9 mouse cellular contexts compared by ENCODE assay signal in the genomic region with DNA sequence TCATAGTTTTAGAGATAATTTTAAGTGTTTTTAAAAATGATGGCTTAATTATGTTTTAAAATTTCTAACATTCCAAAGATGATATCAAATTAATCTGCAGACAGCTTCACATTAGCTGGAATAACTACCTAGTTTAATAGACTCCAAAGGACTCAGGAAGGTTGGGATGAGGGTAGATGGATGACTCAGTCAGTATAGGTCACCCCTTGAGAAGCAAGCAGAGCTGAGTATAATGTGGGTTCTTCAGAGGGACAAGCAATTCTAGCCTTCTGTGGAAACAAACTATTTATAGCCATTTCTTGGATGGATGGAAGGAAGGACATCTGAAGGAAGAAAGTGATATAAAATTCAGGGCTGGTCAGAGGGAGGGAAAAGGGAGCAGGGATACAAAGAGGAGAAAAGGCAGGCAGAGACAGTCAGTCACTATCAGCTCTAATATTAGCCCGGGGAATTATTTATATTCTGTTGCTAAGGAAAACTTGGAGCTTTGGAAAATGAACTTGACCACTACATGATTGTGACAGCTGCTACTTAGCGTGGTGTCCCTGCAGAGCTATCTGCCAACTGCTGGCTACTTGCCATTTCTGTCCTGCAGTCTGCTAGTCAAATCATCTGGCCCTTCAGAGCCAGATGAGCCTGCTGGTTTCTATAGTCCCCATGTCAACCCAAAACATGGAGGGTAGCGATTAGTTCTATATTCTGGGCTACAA.
DNase-seq lines count a peak whose midpoint lies in the region; ATAC-seq and TF ChIP-seq lines count a peak whose summit lies in the region.
"Had no signal": no experiment of that assay in that cellular context is flagged by ENCODE, and none has a peak within 500 bp of the region (broad histone marks: within the 10 kb centered on the region; RNA-seq: fewer than 3 reads in every experiment).

No protein-coding gene starts in this region.

- peak overlapping the region; percentile 57; the same call in 1 of the 2 replicates for H3K27ac ChIP-seq in lung, embryonic 16.5 days (ENCODE audit: low read length)
- no peak overlapping the region for H3K27ac ChIP-seq in intestine, postnatal 0 days (ENCODE audit: low read depth, low read length)
- H3K27ac ChIP-seq: neural tube, embryonic 12.5 days had no signal

- TF ChIP-seq CTCF in intestine, postnatal 0 days (IDR thresholded peaks at IDR 0.05; ENCODE audit: low read depth) = no peak

- DNase-seq in layer of hippocampus, adult 11-12 months (ENCODE audit: low spot score) = peak; percentile 30
- DNase-seq in layer of hippocampus, adult 18-20 months (ENCODE audit: low spot score in 2 of 2) = no peak
- DNase-seq in brain, adult 2 months (ENCODE audit: low read depth, low spot score) = peak; percentile 84
- DNase-seq in gastrocnemius, postnatal 4 days (ENCODE audit: low spot score in 2 of 2) = peak; percentile 52 to 83
- DNase-seq in spleen, adult 18-20 months = no peak
- no peak for DNase-seq in kidney, adult 8-10 months

- peak; percentile 91 for ATAC-seq in lung, embryonic 16.5 days (ENCODE audit: low read depth)
- ATAC-seq in intestine, postnatal 0 days = no peak

- H3K4me1 ChIP-seq in lung, embryonic 16.5 days (replicated peaks; ENCODE audit: control insufficient read depth, insufficient read depth, low read length) = no peaks in the 10 kb centered on the region; the same call in 1 of the 2 replicates
- H3K4me1 ChIP-seq in intestine, postnatal 0 days (replicated peaks; ENCODE audit: control insufficient read depth, insufficient read depth, low read length) = no peaks in the 10 kb centered on the region

- WGBS in lung, embryonic 16.5 days = 41% methylated on average over 3 of the region's 3 CpGs
- 73% methylated on average over 3 of the region's 3 CpGs for WGBS in intestine, postnatal 0 days

- no peak overlapping the region for H3K9ac ChIP-seq in lung, embryonic 16.5 days (ENCODE audit: low read length)
- H3K9ac ChIP-seq in intestine, postnatal 0 days (ENCODE audit: low read depth, low read length) = no peak overlapping the region
- H3K9ac ChIP-seq: neural tube, embryonic 12.5 days had no signal

- no peaks in the 10 kb centered on the region for H3K9me3 ChIP-seq in lung, embryonic 16.5 days (ENCODE audit: control insufficient read depth, low read length)
- H3K9me3 ChIP-seq in intestine, postnatal 0 days (ENCODE audit: control insufficient read depth) = no peaks in the 10 kb centered on the region
- H3K9me3 ChIP-seq: neural tube, embryonic 12.5 days had no signal

- H3K4me3 ChIP-seq in lung, embryonic 16.5 days (ENCODE audit: low read length) = no peak overlapping the region
- H3K4me3 ChIP-seq in intestine, postnatal 0 days (ENCODE audit: low read depth, low read length) = no peak overlapping the region
- H3K4me3 ChIP-seq: neural tube, embryonic 12.5 days had no signal

- no peaks in the 10 kb centered on the region for H3K27me3 ChIP-seq in lung, embryonic 16.5 days (ENCODE audit: control insufficient read depth, insufficient read depth, low read depth, low read length)
- H3K27me3 ChIP-seq in intestine, postnatal 0 days (replicated peaks; ENCODE audit: control insufficient read depth, insufficient read depth, low read length) = no peaks in the 10 kb centered on the region
- H3K27me3 ChIP-seq: neural tube, embryonic 12.5 days had no signal

- 0 out of 2 replicates have a peak, but pooled peaks cover 4% of the 10 kb centered on the region for H3K36me3 ChIP-seq in lung, embryonic 16.5 days (ENCODE audit: control insufficient read depth, insufficient read depth, low read length)
- H3K36me3 ChIP-seq in intestine, postnatal 0 days (ENCODE audit: control insufficient read depth, insufficient read depth) = peaks cover 10% of the 10 kb centered on the region

- no peak overlapping the region for H3K4me2 ChIP-seq in lung, embryonic 16.5 days (ENCODE audit: low read depth, low read length)
- H3K4me2 ChIP-seq in intestine, postnatal 0 days (replicated peaks; ENCODE audit: low read depth) = no peak overlapping the region
- H3K4me2 ChIP-seq: neural tube, embryonic 12.5 days had no signal

Comparison
In these comparisons a context has a peak if more than half of its experiments do, and no peak if none do; other contexts are left out.
1. DNase-seq: peak in layer of hippocampus, adult 11-12 months (single experiment), brain, adult 2 months (single experiment) and gastrocnemius, postnatal 4 days (2 of 2); none in layer of hippocampus, adult 18-20 months (0 of 2), spleen, adult 18-20 months (0 of 2) and kidney, adult 8-10 months (0 of 2).